Mouse (Mus musculus): ENCODE measurements at regions not wholly inside any gene's neighbourhood (a gene's known extent, or its start where the extent isn't known, plus 50 kb on each side); places are given as distances from the start of the nearest gene placed in this dataset.
A peak's percentile ranks its signal among the peaks of the same experiment; 100 is the strongest.

DNA sequence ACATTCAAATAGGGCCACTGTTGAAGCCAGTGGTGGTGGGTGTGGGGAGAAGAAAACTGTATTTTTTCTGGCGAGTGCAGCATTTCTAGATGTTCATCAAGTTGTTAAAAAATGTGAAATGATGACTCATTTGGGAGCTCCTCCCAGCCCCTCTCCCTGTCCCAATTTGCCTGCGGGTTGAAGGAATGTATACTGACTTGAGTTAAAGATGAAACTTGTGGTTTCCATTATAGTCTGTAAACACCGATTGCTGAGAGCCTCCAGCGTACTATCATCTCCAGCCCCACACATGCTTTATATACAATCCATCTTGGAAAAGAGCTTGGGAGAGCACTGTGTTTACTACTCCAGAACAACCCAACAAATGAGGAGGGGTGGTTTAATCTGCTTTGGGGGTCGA lies 258.9 kb upstream of the Jag1 start:
- Histone ChIP-seq H3K4me1 (replicated peaks; ENCODE audit: control insufficient read depth, insufficient read depth) (no peaks in the 10 kb centered on the region), H3K9me3 (ENCODE audit: control insufficient read depth, low read length) (no peaks in the 10 kb centered on the region), H3K36me3 (ENCODE audit: control insufficient read depth, insufficient read depth, low read length) (no peaks in the 10 kb centered on the region), H3K4me2 (replicated peaks; ENCODE audit: low read depth) (no peak overlapping the region), H3K27ac (replicated peaks) (no peak overlapping the region), H3K9ac (ENCODE audit: low read length) (no peak overlapping the region), H3K27me3 (ENCODE audit: control insufficient read depth, insufficient read depth, low read length) (no peaks in the 10 kb centered on the region), H3K4me3 (ENCODE audit: low read depth, low read length) (no peak overlapping the region)
- ATAC-seq (ENCODE audit: low FRiP score, low TSS enrichment), result no peak
- 43% methylated on average over 5 of the region's 5 CpGs for WGBS
- TF ChIP-seq CTCF (IDR thresholded peaks at IDR 0.05; ENCODE audit: low read depth) (no peak), EP300 (optimal IDR thresholded peaks at IDR 0.05) (no peak)
- no peak for DNase-seq (ENCODE audit: low spot score)

DNA sequence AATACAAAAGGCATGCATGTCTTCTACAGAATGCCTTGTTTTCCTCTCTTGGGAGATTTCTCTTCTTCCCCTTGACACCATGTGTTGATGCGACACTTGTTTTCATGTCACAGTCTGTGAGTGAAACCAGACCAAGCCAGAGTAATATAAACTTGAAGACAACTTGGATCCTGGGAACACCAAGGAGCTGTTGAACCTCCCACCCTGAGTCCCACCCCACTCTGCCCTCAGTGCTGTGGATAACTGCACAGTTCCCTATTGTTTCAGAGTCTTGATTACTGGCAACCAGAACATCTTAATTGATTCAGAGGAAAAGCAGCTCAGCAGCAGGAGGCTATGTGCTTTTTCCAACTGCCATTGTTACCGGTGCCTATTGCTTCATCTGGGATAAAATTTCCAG lies 254.6 kb upstream of the Jag1 start:
- Histone ChIP-seq H3K9me3 (ENCODE audit: control insufficient read depth, low read length) (no peaks in the 10 kb centered on the region), H3K9ac (ENCODE audit: low read length) (no peak overlapping the region), H3K27ac (replicated peaks) (no peak overlapping the region), H3K27me3 (ENCODE audit: control insufficient read depth, insufficient read depth, low read length) (no peaks in the 10 kb centered on the region), H3K4me3 (ENCODE audit: low read depth, low read length) (no peak overlapping the region), H3K4me1 (replicated peaks; ENCODE audit: control insufficient read depth, insufficient read depth) (no peaks in the 10 kb centered on the region), H3K36me3 (ENCODE audit: control insufficient read depth, insufficient read depth, low read length) (no peaks in the 10 kb centered on the region), H3K4me2 (replicated peaks; ENCODE audit: low read depth) (no peak overlapping the region)
- TF ChIP-seq CTCF (IDR thresholded peaks at IDR 0.05; ENCODE audit: low read depth) (no peak), EP300 (optimal IDR thresholded peaks at IDR 0.05) (no peak)
- ATAC-seq (ENCODE audit: low FRiP score, low TSS enrichment) (no peak), DNase-seq (ENCODE audit: low spot score) (no peak)
- WGBS, result 70% methylated on average over 2 of the region's 2 CpGs

GRCm38 (mm10) chr2:137363006-137363405 lies 246.6 kb upstream of the Jag1 start:
- TF ChIP-seq EP300 (optimal IDR thresholded peaks at IDR 0.05) (no peak), CTCF (IDR thresholded peaks at IDR 0.05; ENCODE audit: low read depth) (no peak)
- Histone ChIP-seq H3K27me3 (ENCODE audit: control insufficient read depth, insufficient read depth, low read length) (no peaks in the 10 kb centered on the region), H3K4me1 (replicated peaks; ENCODE audit: control insufficient read depth, insufficient read depth) (no peaks in the 10 kb centered on the region), H3K36me3 (ENCODE audit: control insufficient read depth, insufficient read depth, low read length) (no peaks in the 10 kb centered on the region), H3K4me3 (ENCODE audit: low read depth, low read length) (no peak overlapping the region), H3K4me2 (replicated peaks; ENCODE audit: low read depth) (no peak overlapping the region), H3K27ac (replicated peaks) (no peak overlapping the region), H3K9ac (ENCODE audit: low read length) (no peak overlapping the region), H3K9me3 (ENCODE audit: control insufficient read depth, low read length) (no peaks in the 10 kb centered on the region)
- ATAC-seq (ENCODE audit: low FRiP score, low TSS enrichment) (no peak), DNase-seq (ENCODE audit: low spot score) (no peak)
- WGBS, result 45% methylated on average over 2 of the region's 2 CpGs

GRCm38 (mm10) chr2:137357181-137357738 lies 240.8 kb upstream of the Jag1 start:
- no peak for TF ChIP-seq CTCF (IDR thresholded peaks at IDR 0.05; ENCODE audit: low read depth)
- TF ChIP-seq EP300 (optimal IDR thresholded peaks at IDR 0.05), result no peak
- no peaks in the 10 kb centered on the region for H3K36me3 ChIP-seq (ENCODE audit: control insufficient read depth, insufficient read depth, low read length)
- peak overlapping the region; percentile 14; the same call in 1 of the 2 replicates for H3K4me2 ChIP-seq (replicated peaks; ENCODE audit: low read depth)
- ATAC-seq (ENCODE audit: low FRiP score, low TSS enrichment) (no peak), DNase-seq (ENCODE audit: low spot score) (no peak)
- no peaks in the 10 kb centered on the region for H3K27me3 ChIP-seq (ENCODE audit: control insufficient read depth, insufficient read depth, low read length)
- no peaks in the 10 kb centered on the region for H3K4me1 ChIP-seq (replicated peaks; ENCODE audit: control insufficient read depth, insufficient read depth)
- H3K27ac ChIP-seq (replicated peaks), result no peak overlapping the region
- WGBS, result 45% methylated on average over 13 of the region's 13 CpGs
- no peak overlapping the region for H3K9ac ChIP-seq (ENCODE audit: low read length)
- no peaks in the 10 kb centered on the region for H3K9me3 ChIP-seq (ENCODE audit: control insufficient read depth, low read length)
- no peak overlapping the region for H3K4me3 ChIP-seq (ENCODE audit: low read depth, low read length)

GRCm38 (mm10) chr2:137343736-137344135 lies 227.3 kb upstream of the Jag1 start:
- no peaks in the 10 kb centered on the region for H3K27me3 ChIP-seq (ENCODE audit: control insufficient read depth, insufficient read depth, low read length)
- DNase-seq (ENCODE audit: low spot score) (no peak), ATAC-seq (ENCODE audit: low FRiP score, low TSS enrichment) (no peak)
- no peak overlapping the region for H3K27ac ChIP-seq (replicated peaks)
- no peaks in the 10 kb centered on the region for H3K36me3 ChIP-seq (ENCODE audit: control insufficient read depth, insufficient read depth, low read length)
- TF ChIP-seq CTCF (IDR thresholded peaks at IDR 0.05; ENCODE audit: low read depth), result no peak
- no peak for TF ChIP-seq EP300 (optimal IDR thresholded peaks at IDR 0.05)
- no peak overlapping the region for H3K4me3 ChIP-seq (ENCODE audit: low read depth, low read length)
- no peak overlapping the region for H3K4me2 ChIP-seq (replicated peaks; ENCODE audit: low read depth)
- H3K9me3 ChIP-seq (ENCODE audit: control insufficient read depth, low read length), result no peaks in the 10 kb centered on the region
- 62% methylated on average over 2 of the region's 2 CpGs for WGBS
- H3K9ac ChIP-seq (ENCODE audit: low read length), result no peak overlapping the region
- H3K4me1 ChIP-seq (replicated peaks; ENCODE audit: control insufficient read depth, insufficient read depth), result no peaks in the 10 kb centered on the region

DNA sequence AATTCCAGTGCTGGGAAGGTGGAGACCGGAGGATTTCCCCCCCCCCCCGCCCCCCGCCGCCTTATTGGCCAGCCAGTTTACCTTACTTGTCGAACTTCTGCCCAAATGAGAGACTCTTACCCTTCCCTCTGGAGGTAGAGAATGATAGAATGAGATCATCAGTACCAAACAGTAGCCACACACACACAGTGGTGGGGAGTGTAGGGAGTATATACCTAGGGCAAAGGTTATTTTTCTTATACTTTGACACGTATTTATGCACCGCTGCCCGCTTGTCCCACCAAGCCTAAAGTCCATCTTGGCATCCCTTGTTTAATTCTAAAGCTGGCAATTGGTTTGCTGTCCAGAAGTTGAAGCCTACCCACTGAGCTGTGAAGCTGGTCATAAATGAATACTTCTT lies 213.6 kb upstream of the Jag1 start:
- H3K27me3 ChIP-seq (ENCODE audit: control insufficient read depth, insufficient read depth, low read length), result no peaks in the 10 kb centered on the region
- no peak for DNase-seq (ENCODE audit: low spot score)
- ATAC-seq (ENCODE audit: low FRiP score, low TSS enrichment), result no peak

More for the DNA sequence above, 213.6 kb upstream of the Jag1 start:
- Histone ChIP-seq H3K9me3 (ENCODE audit: control insufficient read depth, low read length) (no peaks in the 10 kb centered on the region), H3K4me2 (replicated peaks; ENCODE audit: low read depth) (no peak overlapping the region), H3K4me3 (ENCODE audit: low read depth, low read length) (no peak overlapping the region), H3K9ac (ENCODE audit: low read length) (no peak overlapping the region), H3K4me1 (replicated peaks; ENCODE audit: control insufficient read depth, insufficient read depth) (no peaks in the 10 kb centered on the region), H3K27ac (replicated peaks) (no peak overlapping the region), H3K36me3 (ENCODE audit: control insufficient read depth, insufficient read depth, low read length) (no peaks in the 10 kb centered on the region)
- TF ChIP-seq EP300 (optimal IDR thresholded peaks at IDR 0.05), result no peak
- no peak for TF ChIP-seq CTCF (IDR thresholded peaks at IDR 0.05; ENCODE audit: low read depth)
- 92% methylated on average over 8 of the region's 8 CpGs for WGBS

Data from stomach, postnatal 0 days (tissue).